ENCODE assay signal across 7 mouse cellular contexts in the genomic region with DNA sequence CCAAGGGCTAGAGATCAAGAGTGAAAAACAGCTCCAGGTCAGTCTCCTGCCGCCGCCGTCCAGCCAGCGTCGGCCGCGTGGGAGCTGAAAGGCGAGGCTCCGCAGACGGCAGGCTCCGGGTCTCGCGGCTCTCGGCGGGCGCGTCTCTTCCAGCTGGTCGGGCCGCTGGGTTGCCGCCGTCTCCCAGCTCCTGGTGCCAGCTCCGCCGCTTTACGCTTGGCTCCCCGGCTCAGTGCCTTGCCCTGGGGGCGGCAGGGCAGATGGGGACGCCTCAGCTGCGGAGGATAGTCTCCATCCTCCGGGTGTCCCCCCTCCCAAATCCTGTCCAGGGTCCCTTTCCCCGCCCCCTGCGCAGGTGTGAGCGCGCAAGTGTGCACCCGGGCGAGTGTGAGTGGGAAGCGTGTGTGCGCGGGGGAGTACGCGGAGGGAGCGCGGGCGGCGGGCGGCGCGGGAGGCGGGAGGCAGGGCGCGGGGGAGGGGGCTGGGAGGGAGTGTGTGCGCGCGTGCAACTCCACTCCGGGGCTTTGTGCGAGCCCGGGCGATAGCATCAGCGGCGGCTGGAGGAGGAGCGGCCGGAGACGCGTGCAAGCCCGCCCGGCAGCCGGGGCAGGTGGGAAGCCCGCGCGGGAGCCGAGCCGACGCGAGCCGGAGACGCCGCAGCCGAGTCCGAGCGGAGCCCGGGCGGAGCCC. TPM values are rescaled to one million over a fixed set of nuclear protein-coding genes. Genes with fewer than 3 reads are reported as not detected.
DNase-seq lines count a peak whose midpoint lies in the region; ATAC-seq and TF ChIP-seq lines count a peak whose summit lies in the region.

No protein-coding gene starts in this region.

- H3K27ac ChIP-seq in cortical plate, adult 2 months (ENCODE audit: insufficient read depth, low read length) = peak overlapping the region; percentile 65
- peak overlapping the region; percentile 94 for H3K27ac ChIP-seq in forebrain, embryonic 15.5 days (replicated peaks)

- peak overlapping the region; percentile 76 for H3K9ac ChIP-seq in forebrain, embryonic 15.5 days (replicated peaks)

- no peak for TF ChIP-seq CTCF in cortical plate, adult 2 months (IDR thresholded peaks at IDR 0.05; ENCODE audit: extremely low read depth, insufficient read depth, low read length)

- no peaks in the 10 kb centered on the region for H3K36me3 ChIP-seq in forebrain, embryonic 15.5 days

- H3K4me2 ChIP-seq in forebrain, embryonic 15.5 days (replicated peaks) = peak overlapping the region; percentile 57

- ATAC-seq in forebrain, embryonic 15.5 days (replicated peaks) = peak; percentile 59

- H3K9me3 ChIP-seq in forebrain, embryonic 15.5 days = no peaks in the 10 kb centered on the region

- WGBS in forebrain, embryonic 15.5 days = under 1% methylated on average over 81 of the region's 81 CpGs

- peak; percentile 50 for DNase-seq in kidney, postnatal 10 days
- no peak for DNase-seq in kidney, adult 9 months
- DNase-seq in left cerebral cortex, postnatal 36 days (ENCODE audit: low spot score in 2 of 2) = peak; percentile 48 to 68
- peak; percentile 61 for DNase-seq in ovary, postnatal 36 days (ENCODE audit: low spot score)
- DNase-seq in spleen, postnatal 36 days (ENCODE audit: low spot score in 2 of 2) = no peak

- intact Hi-C loops in left cerebral cortex, postnatal 36 days (cut with DNase I) = loop anchor here (10.0 kb wide), 2 partner anchors 205 to 435 kb away; no protein-coding TSS in a partner anchor

- H3K4me3 ChIP-seq in cortical plate, adult 2 months (ENCODE audit: insufficient read depth, low read length) = peak overlapping the region; percentile 54
- H3K4me3 ChIP-seq in forebrain, embryonic 15.5 days = peak overlapping the region; percentile 51

- no peak for TF ChIP-seq POLR2A in cortical plate, adult 2 months (IDR thresholded peaks at IDR 0.05; ENCODE audit: extremely low read depth, insufficient read depth, low read length)

- peaks cover 80% of the 10 kb centered on the region for H3K27me3 ChIP-seq in forebrain, embryonic 15.5 days

- no peaks in the 10 kb centered on the region for H3K4me1 ChIP-seq in cortical plate, adult 2 months (ENCODE audit: control insufficient read depth, insufficient read depth, low read length)
- H3K4me1 ChIP-seq in forebrain, embryonic 15.5 days = peaks cover 95% of the 10 kb centered on the region

RNA-seq across cellular contexts. Expression of a gene that starts 0.5 kb away (rescaled TPM):
- 27.5 and 29.5 TPM in 2 replicates for polyA plus RNA-seq in cortical plate, adult 2 months (2012; rRNA removed)
- 7.9 and 8.2 TPM in 2 replicates for polyA plus RNA-seq in forebrain, embryonic 15.5 days (2015; fragmentation: Nextera tagmentation; extraction: Ambion mirVana)
- 10 to 100 TPM; 44.9 to 48.6 TPM for total RNA-seq in left cerebral cortex, postnatal 36 days (2021)

Comparison
In these comparisons a context has a peak if more than half of its experiments do, and no peak if none do; other contexts are left out.
1. DNase-seq: peak in kidney, postnatal 10 days (single experiment), left cerebral cortex, postnatal 36 days (2 of 2) and ovary, postnatal 36 days (single experiment); none in kidney, adult 9 months (single experiment) and spleen, postnatal 36 days (0 of 2).